Mouse (Mus musculus) heart, embryonic 16.5 days (tissue): ENCODE data around the gene Aqp8. TPM values are rescaled to one million over a fixed set of nuclear protein-coding genes. Genes with fewer than 3 reads are reported as not detected.

Experiments used
- ATAC-seq: fragments of 200-750 bp; cut with Nextera tagmentation; replicated peaks from 2 replicates; pipeline ENCODE4 v1.8.0; 2017; ENCODE audit warnings: moderate number of reproducible peaks; ENCODE audit not compliant: insufficient read depth, low FRiP score; ENCODE audit errors: extremely low read depth
- H3K27ac ChIP-seq: fragments of 300-500 bp; sonication (generic); 2 replicates; pipeline ENCODE4 v1.5.1; 2014; ENCODE audit warnings: mild to moderate bottlenecking, low read length, control low read depth, moderate library complexity
- H3K27me3 ChIP-seq: fragments of 300-500 bp; sonication (generic); 2 replicates; pipeline ENCODE4 v1.6.1; 2014; ENCODE audit warnings: low read length, mixed read lengths; ENCODE audit not compliant: control insufficient read depth, insufficient read depth
- H3K36me3 ChIP-seq: fragments of 300-500 bp; sonication (generic); 2 replicates; pipeline ENCODE4 v1.6.1; 2014; ENCODE audit not compliant: control insufficient read depth, insufficient read depth
- H3K4me1 ChIP-seq: fragments of 300-500 bp; sonication (generic); 2 replicates; pipeline ENCODE4 v1.6.1; 2014; ENCODE audit warnings: low read length, mixed read lengths; ENCODE audit not compliant: control insufficient read depth, insufficient read depth
- H3K4me2 ChIP-seq: fragments of 300-500 bp; sonication (generic); 2 replicates; pipeline ENCODE4 v1.6.1; 2014; ENCODE audit warnings: low read depth, mild to moderate bottlenecking, control low read depth, low read length
- H3K4me3 ChIP-seq: fragments of 300-500 bp; sonication (generic); 2 replicates; pipeline ENCODE4 v1.5.1; 2014; ENCODE audit warnings: mild to moderate bottlenecking, control low read depth, low read length
- H3K9ac ChIP-seq: fragments of 300-500 bp; sonication (generic); 2 replicates; pipeline ENCODE4 v1.6.1; 2014; ENCODE audit warnings: low read length, control low read depth
- H3K9me3 ChIP-seq: fragments of 300-500 bp; sonication (generic); replicated peaks from 2 replicates; pipeline ENCODE4 v1.6.1; 2016; ENCODE audit warnings: low read length; ENCODE audit not compliant: control insufficient read depth
- WGBS: fragments of 180-500 bp; shearing (Covaris S2); extraction: QIAGEN DNeasy Blood & Tissue Kit; methylation state at CpG from one replicate; pipeline ENCODE4 v1.1.7; 2014; 5-methylcytosine and 5-hydroxymethylcytosine counted together
- polyA plus RNA-seq: library from polyadenylated mRNA; unstranded; fragments of >200 nt; fragmentation: Nextera tagmentation; extraction: Ambion mirVana; gene quantifications from 2 replicates; pipeline ENCODE4 v1.2.1, GENCODE M21; 2015

Aqp8 gene
- polyA plus RNA-seq, 1 experiment from 2014 or later, result 0.83 TPM

- peaks cover 8% of the 10 kb centered on the region; the same call in 1 of the 2 replicates for H3K4me1 ChIP-seq
- no peak overlapping the region for H3K27ac ChIP-seq
- H3K4me2 ChIP-seq, result no peak overlapping the region
- H3K9ac ChIP-seq, result no peak overlapping the region
- H3K4me3 ChIP-seq, result no peak overlapping the region
- H3K9me3 ChIP-seq, result no peaks in the 10 kb centered on the region
- no peak for ATAC-seq
- H3K36me3 ChIP-seq, result no peaks in the 10 kb centered on the region
- 89% methylated on average over 4 of the region's 4 CpGs for WGBS
- H3K27me3 ChIP-seq, result no peaks in the 10 kb centered on the region
Measured at GRCm38 (mm10) chr7:123461316-123461715, 775 bp upstream of the Aqp8 start.

GRCm38 (mm10) chr7:123463569-123463968 lies 1.5 kb downstream of the Aqp8 start:
- no peak overlapping the region for H3K27ac ChIP-seq
- H3K27me3 ChIP-seq, result no peaks in the 10 kb centered on the region
- H3K9me3 ChIP-seq, result no peaks in the 10 kb centered on the region
- H3K4me2 ChIP-seq, result no peak overlapping the region
- H3K9ac ChIP-seq, result no peak overlapping the region
- WGBS, result 83% methylated on average over 4 of the region's 4 CpGs
- H3K4me3 ChIP-seq, result no peak overlapping the region
- ATAC-seq, result no peak
- no peaks in the 10 kb centered on the region for H3K36me3 ChIP-seq
- H3K4me1 ChIP-seq, result peaks cover 8% of the 10 kb centered on the region; the same call in 1 of the 2 replicates

GRCm38 (mm10) chr7:123465692-123466387 lies 3.7 kb downstream of the Aqp8 start:
- H3K4me1 ChIP-seq, result peaks cover 8% of the 10 kb centered on the region; the same call in 1 of the 2 replicates
- peak; percentile 57; the same call in 1 of the 2 replicates for ATAC-seq
- H3K9ac ChIP-seq, result no peak overlapping the region
- no peak overlapping the region for H3K4me2 ChIP-seq
- no peaks in the 10 kb centered on the region for H3K36me3 ChIP-seq
- WGBS, result 29% methylated on average over 6 of the region's 6 CpGs
- H3K27me3 ChIP-seq, result no peaks in the 10 kb centered on the region
- no peak overlapping the region for H3K4me3 ChIP-seq
- H3K9me3 ChIP-seq, result no peaks in the 10 kb centered on the region
- no peak overlapping the region for H3K27ac ChIP-seq

GRCm38 (mm10) chr7:123467961-123468360 lies 5.9 kb downstream of the Aqp8 start:
- 0 out of 2 replicates have a peak, but pooled peaks cover 5% of the 10 kb centered on the region for H3K9me3 ChIP-seq
- H3K4me1 ChIP-seq, result no peaks in the 10 kb centered on the region
- WGBS, result 92% methylated on average over 1 of the region's 1 CpGs
- H3K36me3 ChIP-seq, result no peaks in the 10 kb centered on the region
- ATAC-seq, result no peak
- H3K27me3 ChIP-seq, result no peaks in the 10 kb centered on the region
- H3K4me3 ChIP-seq, result no peak overlapping the region
- no peak overlapping the region for H3K9ac ChIP-seq
- no peak overlapping the region for H3K27ac ChIP-seq
- no peak overlapping the region for H3K4me2 ChIP-seq

- 51% methylated on average over 5 of the region's 5 CpGs for WGBS
- H3K27me3 ChIP-seq, result no peaks in the 10 kb centered on the region
- no peak overlapping the region for H3K4me2 ChIP-seq
- no peaks in the 10 kb centered on the region for H3K36me3 ChIP-seq
- H3K4me1 ChIP-seq, result no peaks in the 10 kb centered on the region
- H3K4me3 ChIP-seq, result no peak overlapping the region
- H3K9ac ChIP-seq, result no peak overlapping the region
- H3K9me3 ChIP-seq, result no peaks in the 10 kb centered on the region
- no peak overlapping the region for H3K27ac ChIP-seq
- no peak for ATAC-seq
Measured at GRCm38 (mm10) chr7:123487703-123488102, 25.6 kb downstream of the Aqp8 start.

- no peak overlapping the region for H3K27ac ChIP-seq
- 39% methylated on average over 19 of the region's 19 CpGs for WGBS
- peak overlapping the region; percentile 77 for H3K4me2 ChIP-seq
- H3K9me3 ChIP-seq, result no peaks in the 10 kb centered on the region
- H3K27me3 ChIP-seq, result peaks cover 2% of the 10 kb centered on the region; the same call in 1 of the 2 replicates
- H3K36me3 ChIP-seq, result no peaks in the 10 kb centered on the region
- no peak for ATAC-seq
- H3K9ac ChIP-seq, result peak overlapping the region; percentile 75
- peaks cover 8% of the 10 kb centered on the region for H3K4me1 ChIP-seq
- H3K4me3 ChIP-seq, result peak overlapping the region; percentile 72
Measured at GRCm38 (mm10) chr7:123499481-123500238, 37.6 kb downstream of the Aqp8 start.

GRCm38 (mm10) chr7:123500239-123501219 lies 38.4 kb downstream of the Aqp8 start, which contains the start of gene Zkscan2:
Gene Zkscan2 (minus strand): TSS chr7:123500449.
- no peaks in the 10 kb centered on the region for H3K36me3 ChIP-seq
- WGBS, result 1% methylated on average over 69 of the region's 71 CpGs
- H3K4me3 ChIP-seq, result peak within 1 kb of the TSS; percentile 72
- H3K9me3 ChIP-seq, result no peaks in the 10 kb centered on the region
- H3K4me2 ChIP-seq, result peak within 1 kb of the TSS; percentile 77
- H3K27ac ChIP-seq, result no peak within 1 kb of the TSS
- H3K4me1 ChIP-seq, result peaks cover 8% of the 10 kb centered on the region
- H3K27me3 ChIP-seq, result peaks cover 2% of the 10 kb centered on the region; the same call in 1 of the 2 replicates
- peak; percentile 87 for ATAC-seq
- peak within 1 kb of the TSS; percentile 75 for H3K9ac ChIP-seq

GRCm38 (mm10) chr7:123503358-123503757 lies 41.3 kb downstream of the Aqp8 start:
- Histone ChIP-seq H3K9ac (no peak overlapping the region), H3K4me3 (no peak overlapping the region), H3K27me3 (peaks cover 2% of the 10 kb centered on the region; the same call in 1 of the 2 replicates), H3K27ac (no peak overlapping the region), H3K9me3 (peaks cover 5% of the 10 kb centered on the region; the same call in 1 of the 2 replicates), H3K4me2 (no peak overlapping the region), H3K36me3 (no peaks in the 10 kb centered on the region), H3K4me1 (peaks cover 8% of the 10 kb centered on the region)
- no peak for ATAC-seq
- WGBS, result 20% methylated on average over 1 of the region's 1 CpGs
